Mouse (Mus musculus): ENCODE measurements around the gene Col13a1.

Gene Col13a1

DNA sequence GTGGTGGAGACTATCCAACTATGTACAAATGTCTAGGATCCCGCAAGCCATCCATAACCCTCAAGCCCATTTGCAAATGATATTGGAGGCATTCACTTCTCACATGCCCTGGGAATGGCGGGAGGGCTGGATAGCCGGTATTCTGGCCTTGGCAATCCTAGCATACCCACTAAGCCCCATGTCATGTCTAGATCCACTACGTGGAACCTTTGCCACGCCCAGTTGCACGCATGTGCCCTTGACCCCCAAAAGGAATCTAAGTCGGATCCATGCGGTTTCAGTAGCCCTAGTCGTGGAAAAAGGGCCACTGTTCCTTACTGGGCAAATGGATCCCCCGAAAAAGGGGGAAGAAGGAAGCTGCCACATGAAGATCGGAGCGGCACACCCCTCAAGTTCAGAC is 147.7 kb downstream of the Col13a1 start:
- in situ Hi-C loops (cut with MboI, MseI): no loop called here

DNA sequence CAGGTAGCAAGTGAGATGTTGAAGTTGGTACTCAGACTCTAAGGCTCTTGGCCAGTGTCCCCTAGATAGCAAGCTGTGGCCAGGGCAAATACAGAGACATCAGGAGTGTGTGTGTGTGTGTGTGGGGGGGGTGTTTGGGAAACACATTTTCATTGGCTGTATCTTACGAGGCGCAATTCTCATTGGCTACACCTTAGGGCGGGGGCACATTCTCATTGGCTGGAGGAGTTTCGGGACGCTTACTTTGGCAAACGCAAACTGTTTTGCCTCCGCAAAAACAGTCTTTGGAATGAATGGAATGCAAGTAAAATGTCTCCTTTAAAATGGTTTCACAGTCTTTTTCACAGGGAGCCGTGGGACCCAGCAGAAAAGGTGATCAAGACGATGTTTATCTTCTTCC is 148.1 kb downstream of the Col13a1 start:
- in situ Hi-C loops (cut with MboI, MseI): no loop called here

DNA sequence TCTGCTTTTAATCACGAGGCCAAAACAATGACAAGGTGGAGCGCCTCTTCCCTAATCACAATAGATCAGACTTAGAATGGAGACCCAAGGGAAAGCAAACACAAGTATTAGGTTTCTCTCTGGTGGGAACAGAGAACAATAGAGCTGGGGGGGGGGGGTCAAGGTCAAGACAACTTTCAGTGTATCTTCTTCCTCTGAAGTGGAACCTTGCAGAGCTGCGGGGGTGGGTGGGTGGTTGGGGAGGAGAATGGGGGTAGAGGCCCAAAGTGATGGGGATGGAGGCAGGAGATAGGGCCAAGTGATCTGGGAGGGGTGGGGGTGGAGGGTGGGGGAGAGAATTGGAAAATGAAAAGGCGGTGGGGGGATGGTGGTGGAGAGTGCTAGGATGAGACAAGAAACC is 149.9 kb downstream of the Col13a1 start:
- in situ Hi-C loops (cut with MboI, MseI): no loop called here

DNA sequence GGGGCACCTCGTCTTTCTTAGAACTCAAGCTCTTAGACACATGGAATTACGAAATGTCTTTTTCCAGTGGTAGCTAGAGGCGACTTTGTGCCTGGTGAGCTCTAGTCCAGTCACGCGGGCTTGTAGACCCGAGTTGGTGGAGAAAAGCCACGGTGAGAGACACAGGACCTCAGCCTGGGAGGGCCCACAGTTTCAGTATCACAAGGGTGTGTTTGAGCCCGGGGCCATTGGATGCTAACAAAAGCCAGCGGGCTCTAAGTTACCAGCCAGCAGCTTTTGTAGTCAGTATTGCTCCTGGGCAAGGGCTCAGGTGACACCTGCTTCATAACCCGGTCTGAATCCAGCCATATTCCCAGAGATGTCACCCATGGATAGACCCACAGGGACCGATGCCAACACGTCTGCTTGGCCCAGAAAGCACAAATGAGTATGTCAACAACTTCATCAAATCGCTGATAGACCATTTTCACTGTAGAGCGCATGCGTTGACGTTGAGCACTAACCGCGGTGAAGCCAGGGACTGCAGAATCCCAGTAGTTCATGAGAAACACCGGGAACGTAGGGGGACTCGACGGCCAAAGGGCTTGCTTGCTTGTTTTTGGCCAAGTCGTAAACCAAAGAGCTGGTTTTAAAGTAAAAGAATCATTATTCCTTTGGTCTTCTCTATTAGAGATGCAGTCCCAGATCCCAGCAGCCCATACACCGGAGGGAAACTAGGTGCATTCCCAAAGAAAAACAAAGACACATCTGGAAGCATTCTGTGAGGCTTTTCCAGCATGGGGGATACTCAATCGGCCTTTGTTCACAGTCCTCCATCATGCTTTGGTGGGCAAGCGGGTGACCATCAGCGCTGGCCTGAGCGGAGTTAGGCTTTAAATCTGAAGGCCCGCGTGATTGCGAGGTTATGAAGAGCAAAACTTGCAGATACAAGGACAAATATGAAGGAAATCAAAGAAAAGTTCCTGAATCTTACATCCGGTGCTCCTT is 150.7 kb downstream of the Col13a1 start:
- in situ Hi-C loops (cut with MboI, MseI): no loop called here

DNA sequence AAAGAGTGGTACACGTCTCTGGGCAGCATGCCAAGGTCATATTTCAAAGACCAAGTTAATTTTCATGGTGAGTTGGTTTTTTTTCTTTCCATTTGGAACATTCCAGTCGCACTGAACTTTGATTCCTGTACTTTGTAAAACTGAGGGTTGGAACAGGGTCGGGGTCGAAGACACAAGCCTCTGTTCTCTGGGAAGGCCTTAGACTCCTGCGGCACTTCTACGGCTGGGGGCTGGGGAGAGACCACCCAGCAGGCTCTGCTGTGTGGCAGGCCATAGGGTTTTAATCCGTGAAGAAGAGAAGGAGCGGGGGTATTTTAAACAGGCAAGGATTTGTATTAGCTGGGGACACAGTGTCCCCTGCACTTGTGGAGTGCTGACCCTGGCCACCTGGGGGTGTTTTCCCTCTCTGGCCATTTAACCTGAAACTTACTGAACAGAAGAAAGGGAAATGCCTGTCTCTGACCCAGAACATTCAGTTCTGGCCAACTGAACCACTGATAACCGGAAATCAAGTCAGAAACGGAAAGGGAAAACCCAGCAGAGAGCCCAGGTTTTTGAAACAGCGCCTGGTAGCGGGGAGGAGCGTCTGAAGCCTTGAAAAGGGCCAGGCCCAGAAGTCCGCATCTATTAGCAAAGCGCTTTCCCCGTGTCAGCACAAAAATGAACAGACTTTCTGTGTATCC is 152.0 kb downstream of the Col13a1 start:
- in situ Hi-C loops (cut with MboI, MseI): no loop called here

DNA sequence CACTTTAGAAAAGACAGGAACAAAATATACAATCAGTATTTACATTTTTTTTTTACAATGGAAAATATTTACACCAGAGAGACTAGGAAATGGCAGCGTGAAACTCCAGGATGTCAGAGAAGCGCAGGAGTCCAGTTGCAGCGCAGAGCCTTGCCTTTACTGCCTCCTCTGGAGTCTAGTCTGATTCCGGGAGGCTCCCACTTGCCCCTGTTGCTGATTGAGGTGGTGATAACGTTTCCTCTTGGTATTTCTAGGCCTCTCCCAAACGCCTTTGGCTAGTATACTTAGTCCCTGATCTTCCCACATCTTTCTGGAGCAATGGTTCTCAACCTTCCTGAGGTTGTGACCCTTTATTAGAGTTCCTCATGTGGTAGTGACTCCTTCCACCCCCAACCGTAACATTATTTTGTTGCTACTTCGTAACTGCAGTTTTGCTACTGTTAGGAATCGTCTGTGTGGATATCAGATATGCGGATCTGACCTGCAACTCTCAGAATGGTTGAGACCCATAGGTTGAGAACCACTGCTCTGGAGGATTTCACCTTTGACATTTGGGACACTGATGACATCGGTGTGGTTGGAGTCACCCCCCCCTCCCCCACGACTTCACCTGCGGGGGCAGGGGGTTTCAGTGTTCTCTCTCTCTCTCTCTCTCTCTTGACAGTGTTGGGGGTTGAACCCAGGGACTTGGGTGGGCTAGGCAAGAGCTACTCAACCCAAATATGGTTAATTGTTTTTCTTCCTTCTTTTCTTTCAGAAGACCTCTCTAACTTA is 152.7 kb downstream of the Col13a1 start:
- in situ Hi-C loops (cut with MboI, MseI): no loop called here

DNA sequence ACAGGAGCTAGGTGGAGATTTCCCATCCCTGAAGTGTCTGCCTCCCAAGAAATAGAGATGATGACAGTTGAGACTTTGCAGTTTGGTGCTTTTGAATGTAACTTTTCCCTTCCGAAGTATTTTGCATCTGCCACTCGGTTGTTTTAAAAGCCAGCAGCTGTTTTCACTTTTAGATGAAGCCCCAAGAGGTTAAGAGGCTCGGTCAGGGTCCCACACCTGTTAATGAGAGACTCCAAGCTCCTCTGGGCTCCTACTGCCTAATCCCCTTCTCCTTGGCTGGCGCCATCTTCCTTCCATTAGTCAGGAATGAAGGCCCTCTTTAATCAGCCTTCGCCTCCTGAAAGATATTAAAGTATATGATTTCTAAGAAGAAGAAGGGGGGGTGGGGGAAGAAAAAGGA is 153.4 kb downstream of the Col13a1 start:
- in situ Hi-C loops (cut with MboI, MseI): no loop called here

DNA sequence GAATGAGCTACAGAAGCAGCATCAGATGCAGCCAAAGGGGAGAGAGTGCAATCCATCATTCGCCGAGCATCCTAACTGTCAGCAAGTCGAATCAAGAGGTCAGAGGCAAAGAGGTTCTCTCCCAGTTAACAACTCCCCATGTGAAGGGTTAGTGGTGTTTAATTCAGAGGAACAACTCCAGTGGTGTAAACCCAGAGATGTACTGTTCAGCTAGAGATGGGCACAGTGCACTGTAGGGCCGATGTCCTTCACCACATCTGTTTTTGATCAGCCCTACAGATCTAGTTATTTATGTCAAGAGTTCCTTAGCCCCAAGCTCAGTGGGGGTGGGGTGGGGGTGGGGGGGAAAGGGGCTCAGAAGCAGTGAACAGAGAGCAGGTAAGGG is 155.2 kb downstream of the Col13a1 start:
- in situ Hi-C loops (cut with MboI, MseI): no loop called here

DNA sequence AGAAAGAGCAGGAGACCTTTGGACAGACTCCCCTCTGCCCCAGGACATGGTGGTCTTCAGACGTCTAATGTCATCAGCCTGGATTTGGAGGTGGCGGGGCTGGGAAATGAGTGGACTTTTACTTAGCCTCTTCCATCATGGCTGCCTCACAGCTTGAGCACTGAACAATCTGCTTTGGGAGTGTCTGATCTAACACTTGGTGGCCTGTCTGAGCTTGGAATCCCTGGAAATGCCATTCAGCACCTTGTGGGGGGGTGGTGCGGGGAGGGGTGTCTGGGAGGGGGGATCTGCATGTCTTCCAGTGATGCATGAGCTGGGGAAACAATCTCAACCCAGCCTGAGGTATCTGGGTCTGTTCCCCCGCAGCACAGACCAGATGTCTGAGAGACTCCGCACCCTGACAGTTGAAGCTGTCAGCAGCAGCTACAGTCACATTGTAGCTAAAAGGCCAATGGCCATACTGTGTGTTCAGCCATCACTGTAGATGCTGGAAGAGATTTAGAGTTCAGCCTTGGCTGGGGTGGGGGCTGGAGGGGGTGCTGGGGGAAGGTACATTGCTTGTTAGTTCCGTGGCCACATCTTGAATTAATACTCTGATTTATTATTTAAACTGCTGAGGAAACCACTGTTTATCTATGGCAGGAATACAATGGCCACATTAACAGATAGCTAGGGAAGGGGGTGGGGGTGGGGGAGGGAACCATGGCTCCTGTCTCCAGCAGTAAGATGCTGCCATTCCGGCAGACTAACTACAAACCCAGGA is 155.8 kb downstream of the Col13a1 start:
- in situ Hi-C loops (cut with MboI, MseI): no loop called here

DNA sequence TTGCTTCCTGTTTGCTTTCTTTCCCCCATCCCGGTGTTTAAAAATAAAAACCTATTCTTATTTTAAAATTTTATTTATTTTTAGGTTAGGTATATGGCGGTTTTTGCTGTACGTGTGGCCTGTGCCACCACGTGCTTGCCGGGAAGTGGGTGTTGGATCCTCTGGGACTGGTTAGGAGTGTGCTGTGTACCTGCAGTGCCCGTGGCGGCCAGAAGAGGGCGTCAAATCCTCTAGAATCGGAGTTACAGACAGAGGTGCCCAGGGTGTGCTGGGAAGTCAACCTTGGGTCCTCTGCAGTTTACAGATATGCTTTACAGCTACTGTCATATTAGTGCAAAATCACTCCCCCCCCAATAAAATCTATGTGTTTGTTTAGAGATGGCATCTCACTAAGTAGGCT is 158.9 kb downstream of the Col13a1 start:
- in situ Hi-C loops (cut with MboI, MseI): no loop called here

DNA sequence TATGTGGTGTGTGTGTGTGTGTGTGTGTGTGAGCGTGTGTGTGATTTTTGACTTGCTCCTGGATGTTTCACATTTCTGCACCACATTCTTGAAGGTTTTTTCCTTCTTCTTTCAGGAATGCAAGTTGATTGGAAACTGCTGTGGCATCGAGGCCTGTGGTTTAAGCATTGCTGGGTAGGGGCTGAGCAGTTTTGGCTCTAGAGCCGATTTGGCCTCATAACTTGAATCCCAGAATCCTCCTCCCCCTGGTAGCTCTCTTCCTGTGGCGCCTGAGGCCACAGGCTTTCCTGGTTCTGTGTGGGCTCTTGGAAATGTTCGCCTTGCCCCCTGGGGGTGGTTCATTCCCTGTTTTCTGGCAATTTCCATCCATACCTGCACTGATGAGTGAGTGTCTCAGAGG is 166.9 kb downstream of the Col13a1 start:
- in situ Hi-C loops (cut with MboI, MseI): no loop called here

DNA sequence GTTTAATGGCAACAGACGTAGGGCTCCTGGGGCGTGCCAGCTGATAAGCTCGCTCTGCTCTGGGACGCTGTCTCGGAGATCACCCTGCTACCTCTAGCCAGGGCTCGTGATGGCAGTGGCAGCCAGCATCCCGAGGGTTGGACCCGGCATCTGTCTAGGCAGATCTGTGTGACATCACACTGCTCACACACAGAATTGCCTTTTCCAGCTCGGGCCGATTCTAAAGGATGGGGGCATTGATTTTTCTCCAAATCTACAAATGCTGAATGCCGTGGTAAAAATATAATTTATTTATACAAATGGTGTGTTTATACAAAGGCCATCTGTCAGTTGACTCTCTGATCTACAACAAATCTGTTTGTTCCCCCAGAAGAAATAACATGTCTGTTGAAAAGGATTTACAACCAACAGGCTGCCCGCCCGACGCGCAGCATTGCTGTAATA is 180.8 kb downstream of the Col13a1 start:
- in situ Hi-C loops (cut with MboI, MseI): no loop called here

DNA sequence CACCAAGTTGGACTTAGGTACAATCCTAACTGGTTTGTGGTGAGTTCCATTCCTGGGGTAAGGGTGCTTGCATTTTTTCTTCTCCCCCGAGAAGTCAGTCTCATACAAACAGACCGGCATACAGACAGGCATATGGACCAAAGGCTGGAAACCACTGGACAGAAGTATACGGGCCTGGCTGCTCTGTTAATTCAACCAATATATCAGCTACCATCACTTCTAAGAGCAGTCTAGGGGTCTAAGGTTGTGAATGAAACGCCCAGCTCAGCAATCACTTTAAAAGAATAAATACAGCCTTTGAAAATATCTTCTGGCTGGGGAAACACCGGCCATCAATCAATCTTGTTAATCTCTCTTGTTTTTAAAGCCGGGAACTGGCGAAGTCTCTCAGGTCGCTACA is 183.4 kb downstream of the Col13a1 start:
- in situ Hi-C loops (cut with MboI, MseI): no loop called here

DNA sequence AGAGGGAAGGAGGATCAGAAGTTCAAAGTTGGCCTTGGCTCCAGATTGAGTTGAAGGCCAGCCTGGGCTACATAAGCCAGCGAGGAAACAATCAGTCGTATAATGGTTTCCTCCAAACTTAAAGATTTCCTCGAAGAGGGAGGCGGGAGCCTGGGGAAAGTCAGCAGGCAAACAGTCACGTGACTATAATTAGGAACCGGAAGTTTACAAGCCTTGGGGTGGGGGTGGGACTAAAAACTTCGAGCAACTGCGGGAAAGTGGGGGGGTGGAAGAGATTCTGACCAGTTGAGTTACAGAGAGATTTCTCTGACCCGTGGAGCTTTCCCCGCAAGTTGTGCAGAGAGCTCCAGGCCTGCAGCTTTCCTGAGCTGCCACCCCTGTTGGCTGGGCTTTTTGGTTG is 183.9 kb downstream of the Col13a1 start:
- in situ Hi-C loops (cut with MboI, MseI): no loop called here

DNA sequence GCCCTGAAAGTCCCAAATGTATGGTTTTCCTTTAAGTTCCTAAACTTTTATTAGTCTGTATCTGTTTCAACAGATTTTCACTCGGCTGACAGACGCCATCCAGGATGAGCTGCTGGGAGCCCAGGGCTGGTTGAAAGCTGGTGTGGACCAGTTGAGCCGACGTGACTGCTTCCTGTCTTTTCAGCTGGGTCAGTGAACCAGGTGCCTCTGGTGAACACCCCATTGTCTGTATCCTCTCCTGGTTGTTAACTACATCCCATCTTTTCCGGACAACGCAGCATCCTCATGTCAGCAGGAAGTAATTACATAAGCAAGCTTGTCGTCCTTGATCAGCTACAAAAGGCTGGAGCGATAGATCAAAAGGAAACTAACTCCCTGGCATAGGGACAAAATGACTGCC is 185.9 kb downstream of the Col13a1 start:
- in situ Hi-C loops (cut with MboI, MseI): no loop called here

DNA sequence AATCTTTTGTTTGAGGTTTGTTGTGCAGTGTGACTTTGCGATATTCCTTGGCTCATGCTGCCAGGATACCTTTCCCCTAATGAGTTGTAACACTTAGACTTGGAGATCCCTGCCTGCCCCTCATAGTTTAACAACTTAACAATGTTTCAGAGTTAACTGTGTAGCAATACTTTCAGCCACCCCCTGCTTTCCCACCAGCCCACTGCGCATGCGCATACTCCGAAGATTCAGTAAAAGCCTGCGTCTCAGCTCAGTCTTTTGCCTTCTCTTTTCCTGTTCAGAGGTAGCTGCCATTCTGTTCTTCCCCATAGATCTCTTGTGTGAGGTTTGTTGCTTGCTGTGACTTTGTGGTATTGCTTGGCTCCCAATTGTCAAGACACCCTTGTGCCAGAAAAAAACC is 190.4 kb downstream of the Col13a1 start:
- in situ Hi-C loops (cut with MboI, MseI): no loop called here

Measured in T-helper 2 cell (primary cell).